Mouse (Mus musculus) bone marrow macrophage, adult 2 months (primary cell): Measurements from ENCODE around the gene Fgfr2.

Experiments used
- CTCF ChIP-seq: IDR thresholded peaks from 2 replicates; pipeline ENCODE4 v1.5.1; 2012; ENCODE audit warnings: low read depth, mild to moderate bottlenecking, low read length, moderate library complexity
- POLR2A ChIP-seq: IDR thresholded peaks from 2 replicates; pipeline ENCODE4 v1.6.1; 2012; ENCODE audit warnings: mild to moderate bottlenecking, low read depth, low read length, borderline replicate concordance

- no peak for TF ChIP-seq POLR2A
- TF ChIP-seq CTCF = no peak
These were observed 418.8 kb downstream of the Fgfr2 start for GRCm38 (mm10) chr7:132704310-132704875.
